Mouse (Mus musculus) macrophage (primary cell): Measurements from ENCODE around the gene Vipr1. TPM values are rescaled to one million over a fixed set of nuclear protein-coding genes. Genes with fewer than 3 reads are reported as not detected.
"Not testable (repeated sequence)": the region's sequence is repeated elsewhere in the genome, so short reads cannot be mapped to it uniquely, and the experiment has no call there.

Experiments
- H3K27ac ChIP-seq: fragments of 350-480 bp; formaldehyde crosslinking; 2 replicates; pipeline ENCODE4 v1.9.0; 2021
- H3K36me3 ChIP-seq: fragments of 350-480 bp; formaldehyde crosslinking; 2 replicates; pipeline ENCODE4 v1.9.0; 2021; ENCODE audit errors: inconsistent target
- H3K4me3 ChIP-seq: fragments of 350-480 bp; formaldehyde crosslinking; 2 replicates; pipeline ENCODE4 v1.9.0; 2021; ENCODE audit errors: inconsistent target
- H3K79me2 ChIP-seq: fragments of 350-480 bp; formaldehyde crosslinking; 2 replicates; pipeline ENCODE4 v1.9.0; 2021; ENCODE audit errors: inconsistent target
- WGBS: methylation state at CpG from one replicate; pipeline ENCODE4 v1.1.7; 2026; ENCODE audit warnings: inconsistent platforms; ENCODE audit not compliant: missing documents; 5-methylcytosine and 5-hydroxymethylcytosine counted together
- polyA plus RNA-seq: library from polyadenylated mRNA; stranded (reverse); fragments of 250-400 nt; gene quantifications from 3 replicates; pipeline ENCODE4 v1.2.4, GENCODE M21; 2018; ENCODE audit warnings: inconsistent platforms
- total RNA-seq, 78 experiments: library from RNA; depleted of rRNA; stranded (reverse); fragments of 250-400 nt; gene quantifications; 1 replicate in 9 of 78; 2 replicates in 24 of 78; 3 replicates in 43 of 78; 4 replicates in 2 of 78; pipeline ENCODE4 v1.2.4; 2018; ENCODE audit warnings: inconsistent platforms in 56 of 78

Gene Vipr1
- 1 to 10 TPM in 13 of 26 experiments, under 1 TPM in 12, not detected in 1; 0.25 to 3.1 (median 1.0) TPM for total RNA-seq (2018; cell fraction: chromatin; rRNA removed)
- total RNA-seq (2018; cell fraction: cytosol; rRNA removed): 1 to 10 TPM in 10 of 26 experiments, under 1 TPM in 16; 0.19 to 1.9 (median 0.77) TPM
- 1 to 10 TPM in 13 of 26 experiments, under 1 TPM in 13; 0.38 to 5.1 (median 1.0) TPM for total RNA-seq (2018; cell fraction: nucleus; rRNA removed)
- 0.27 to 2.1 TPM (median 1.1 TPM) in 3 replicates for polyA plus RNA-seq

DNA sequence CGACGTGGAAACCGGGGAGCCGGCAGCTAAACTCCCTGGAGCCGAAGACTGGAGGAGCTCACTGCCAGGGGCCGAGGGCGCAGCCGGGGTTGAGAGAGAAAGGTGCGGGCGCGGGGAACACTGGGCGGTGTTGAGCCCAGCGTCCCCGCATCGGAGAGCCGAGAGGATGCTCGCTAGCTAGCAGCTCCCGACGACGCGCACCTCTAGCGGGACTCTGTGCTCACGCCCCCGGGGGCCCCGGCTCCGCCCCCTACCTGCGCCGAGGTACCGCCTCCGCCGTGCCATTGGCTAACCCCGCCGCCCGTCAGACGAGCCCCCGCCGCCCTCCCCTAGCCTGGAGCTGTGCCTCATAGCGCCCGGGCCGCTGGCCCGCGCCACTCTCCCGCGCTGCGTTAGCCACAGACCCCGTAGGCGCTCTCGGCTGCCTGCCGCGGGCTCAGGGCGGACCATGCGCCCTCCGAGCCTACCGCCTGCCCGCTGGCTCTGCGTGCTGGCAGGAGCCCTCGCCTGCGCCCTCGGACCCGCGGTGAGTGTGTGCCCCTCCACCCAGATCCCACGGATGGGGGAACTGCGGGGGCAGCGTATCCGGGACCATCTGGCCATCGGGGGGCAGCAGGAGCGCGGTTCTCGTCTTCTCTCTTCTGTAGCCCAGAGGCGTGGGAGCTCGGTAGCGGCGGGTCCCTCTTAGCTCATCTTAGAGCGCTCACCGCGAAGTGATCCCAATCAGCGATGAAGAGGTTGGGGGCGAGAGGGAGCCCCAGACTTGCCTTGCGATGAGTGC, at the start of gene Vipr1:
Gene Vipr1, plus strand, starts transcription at position 316 of the 781 bp plus-strand sequence.
- Histone ChIP-seq H3K27ac (no peak within 1 kb of the TSS), H3K4me3 (peak within 1 kb of the TSS; percentile 7; the same call in 1 of the 2 replicates), H3K36me3 (no peaks in the 10 kb centered on the region), H3K79me2 (no peaks in the 10 kb centered on the region)
- WGBS: 2% methylated on average over 56 of the region's 79 CpGs

DNA sequence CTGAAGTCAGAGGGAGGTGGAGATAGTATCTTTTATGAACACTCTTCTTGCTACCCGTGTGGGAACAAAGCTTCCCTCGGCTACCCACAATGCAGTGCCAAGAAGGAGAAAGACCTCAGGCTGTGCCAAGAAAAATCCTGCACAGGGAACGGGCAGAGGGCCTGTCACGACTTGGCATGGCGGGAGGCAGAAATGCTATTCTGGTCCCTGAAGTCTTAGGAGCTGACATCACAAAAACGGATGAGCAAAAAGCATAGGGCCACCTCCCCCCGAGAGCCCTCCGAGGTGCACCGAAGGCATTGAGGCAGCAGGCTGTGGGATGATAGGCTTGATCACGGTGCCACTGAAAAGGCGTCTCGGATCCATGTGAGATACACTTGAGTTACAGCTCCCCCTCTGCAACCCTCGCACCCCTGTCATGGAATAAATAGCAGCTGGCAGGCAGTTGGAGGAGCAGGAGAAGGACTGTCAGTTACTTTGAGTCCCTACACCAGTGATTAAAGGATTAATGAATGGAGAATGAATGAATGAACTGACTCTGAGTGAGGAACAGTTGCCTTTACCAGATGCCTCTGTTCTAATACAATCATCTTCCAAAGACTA, 49.5 kb upstream of the Vipr1 start:
- Histone ChIP-seq H3K4me3 (no peak overlapping the region), H3K79me2 (no peaks in the 10 kb centered on the region), H3K36me3 (no peaks in the 10 kb centered on the region), H3K27ac (peak overlapping the region; percentile 91)
- 87% methylated on average over 13 of the region's 13 CpGs for WGBS

DNA sequence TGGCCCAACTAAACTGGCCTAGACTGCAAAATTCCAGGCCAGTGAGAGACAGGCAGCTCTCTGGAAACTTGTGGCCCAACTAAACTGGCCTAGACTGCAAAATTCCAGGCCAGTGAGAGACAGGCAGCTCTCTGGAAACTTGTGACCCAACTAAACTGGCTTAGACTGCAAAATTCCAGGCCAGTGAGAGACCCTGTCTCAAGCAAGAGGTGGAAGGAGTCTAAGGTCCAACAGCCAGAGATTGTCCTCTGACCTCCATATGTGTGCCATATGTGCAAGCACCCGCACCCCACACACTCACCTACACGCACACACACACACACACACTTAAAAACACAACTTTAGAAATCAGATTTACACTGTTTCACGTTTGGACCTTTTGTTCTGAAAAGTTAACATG, 48.7 kb upstream of the Vipr1 start:
- WGBS: 93% methylated on average over 3 of the region's 3 CpGs
- H3K27ac ChIP-seq: 0 out of 2 replicates have a peak overlapping the region, but pooled peaks have one; percentile 91
- not testable (repeated sequence) for H3K4me3 ChIP-seq, H3K79me2 ChIP-seq, H3K36me3 ChIP-seq

DNA sequence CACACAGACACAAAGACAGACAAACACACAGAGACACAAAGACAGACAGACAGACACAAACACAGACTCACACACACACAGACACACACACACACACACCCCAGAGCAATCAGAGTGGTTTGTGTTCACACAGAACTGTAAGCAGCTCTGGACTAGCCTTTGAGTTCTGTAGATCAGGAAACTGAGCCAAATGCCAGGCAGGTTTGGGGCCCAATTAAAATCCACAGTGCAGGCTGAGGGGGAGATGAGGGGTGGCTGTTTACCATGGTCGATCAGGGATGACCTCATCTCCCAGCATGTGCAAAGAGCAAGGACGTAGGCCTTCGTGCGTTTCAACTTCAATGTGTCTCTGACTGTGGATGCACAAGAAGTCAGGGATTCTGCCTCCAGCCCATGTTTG, 47.7 kb upstream of the Vipr1 start:
- no peaks in the 10 kb centered on the region for H3K36me3 ChIP-seq
- no peaks in the 10 kb centered on the region for H3K79me2 ChIP-seq
- 98% methylated on average over 4 of the region's 4 CpGs for WGBS
- no peak overlapping the region for H3K27ac ChIP-seq
- no peak overlapping the region for H3K4me3 ChIP-seq

DNA sequence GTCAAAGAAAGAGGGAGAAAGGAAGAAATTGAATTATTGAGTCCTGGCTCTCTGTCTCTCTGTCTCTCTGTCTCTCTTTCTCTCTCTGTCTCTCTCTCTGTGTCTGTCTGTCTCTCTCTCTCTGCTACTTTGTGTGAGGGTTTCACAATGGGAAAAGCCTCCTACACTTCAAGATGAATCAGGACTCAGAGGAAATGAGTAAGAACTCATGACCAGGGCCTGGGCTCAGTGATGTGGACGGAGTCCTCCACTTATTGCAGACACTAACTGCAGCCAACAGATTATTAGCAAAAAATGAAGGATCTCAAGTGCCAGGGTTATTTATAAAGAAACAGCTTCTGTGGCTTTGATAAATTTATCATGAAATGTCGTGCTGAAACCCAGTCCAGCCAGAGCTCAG, 44.4 kb upstream of the Vipr1 start:
- 17% methylated on average over 2 of the region's 2 CpGs for WGBS
- Histone ChIP-seq H3K4me3 (no peak overlapping the region), H3K79me2 (no peaks in the 10 kb centered on the region), H3K27ac (peak overlapping the region; percentile 98), H3K36me3 (no peaks in the 10 kb centered on the region)

DNA sequence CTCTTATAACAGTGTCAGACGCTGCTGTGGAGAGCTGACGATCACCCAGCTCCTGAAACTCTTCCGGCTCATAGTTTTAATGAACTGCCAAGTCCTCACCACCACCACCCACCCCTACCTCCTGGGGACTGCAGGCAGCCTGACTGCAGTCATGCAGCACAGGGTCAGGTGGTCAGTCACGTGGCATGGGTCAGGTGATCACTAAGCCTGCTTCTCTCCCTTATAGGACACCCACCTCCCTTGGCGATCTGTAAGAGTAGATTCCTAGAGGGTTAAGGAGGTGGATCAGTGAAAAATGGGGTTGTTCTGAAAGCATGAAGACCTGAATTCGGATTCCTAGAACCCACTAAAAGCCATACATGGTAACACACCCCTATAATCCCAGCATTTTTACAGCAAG, 43.0 kb upstream of the Vipr1 start:
- Histone ChIP-seq H3K36me3 (no peaks in the 10 kb centered on the region), H3K79me2 (no peaks in the 10 kb centered on the region), H3K27ac (peak overlapping the region; percentile 98), H3K4me3 (no peak overlapping the region)
- 88% methylated on average over 6 of the region's 6 CpGs for WGBS

DNA sequence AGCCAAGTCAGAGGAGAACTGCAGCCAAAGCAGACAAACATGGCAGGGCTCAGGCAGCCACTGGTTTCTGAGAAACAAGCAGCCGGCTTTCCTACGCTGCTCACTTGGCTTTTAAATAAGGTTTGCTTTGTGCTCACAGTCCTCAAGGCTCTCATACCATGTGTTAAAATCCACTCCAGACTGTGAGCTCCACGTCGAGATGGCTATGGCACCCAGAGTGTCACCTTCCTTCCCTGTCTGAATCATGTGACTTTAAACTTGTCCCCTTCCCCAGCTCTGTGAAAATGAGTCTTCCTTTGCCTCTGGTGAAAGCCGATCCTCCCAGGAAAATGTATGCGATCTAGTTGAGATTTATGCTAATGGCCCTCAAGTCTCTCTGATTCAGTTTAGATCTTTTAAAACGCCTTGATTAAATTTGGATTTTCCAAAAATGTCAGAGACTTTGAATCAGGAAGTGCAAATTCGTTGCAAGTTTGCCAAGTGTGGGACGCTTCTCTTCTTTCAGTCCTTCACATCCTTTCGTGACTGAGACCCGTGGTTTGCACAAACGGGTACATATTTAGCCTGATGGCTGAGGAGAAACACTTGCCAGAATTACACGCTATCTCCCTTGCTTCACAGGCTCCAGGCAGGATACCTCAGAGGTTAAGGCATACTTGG, 42.2 kb upstream of the Vipr1 start:
- Histone ChIP-seq H3K79me2 (no peaks in the 10 kb centered on the region), H3K36me3 (no peaks in the 10 kb centered on the region), H3K4me3 (no peak overlapping the region), H3K27ac (peak overlapping the region; percentile 98)
- 49% methylated on average over 13 of the region's 13 CpGs for WGBS

DNA sequence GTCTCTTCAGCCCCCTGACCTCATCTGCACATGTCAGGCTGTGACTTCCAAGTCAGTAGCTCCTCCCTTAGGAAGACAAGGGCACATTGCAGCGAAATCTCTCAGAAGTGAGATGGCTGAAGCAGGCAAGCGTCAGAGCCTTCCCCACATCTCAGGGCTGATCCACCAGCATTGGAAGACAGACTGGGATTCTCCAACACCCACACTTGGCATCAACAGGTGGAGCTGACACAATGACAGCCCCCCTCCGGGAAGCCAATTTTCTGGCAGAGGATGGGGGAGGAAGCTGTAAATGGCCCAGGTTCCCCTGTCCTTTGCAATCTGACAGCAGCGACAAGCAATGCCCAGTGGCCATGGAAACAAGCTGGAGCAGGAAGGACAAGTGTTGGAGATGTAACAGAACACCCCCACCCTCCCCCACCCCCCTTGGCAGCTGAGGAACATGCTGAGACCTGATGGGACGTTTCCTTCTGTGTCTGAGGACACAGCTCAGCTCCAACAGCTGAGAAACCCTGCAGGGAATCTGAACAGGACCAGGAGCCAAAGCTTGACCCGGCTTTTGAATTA, 41.6 kb upstream of the Vipr1 start:
- no peak overlapping the region for H3K4me3 ChIP-seq
- H3K36me3 ChIP-seq: no peaks in the 10 kb centered on the region
- H3K79me2 ChIP-seq: no peaks in the 10 kb centered on the region
- peak overlapping the region; percentile 98 for H3K27ac ChIP-seq
- 44% methylated on average over 6 of the region's 6 CpGs for WGBS

DNA sequence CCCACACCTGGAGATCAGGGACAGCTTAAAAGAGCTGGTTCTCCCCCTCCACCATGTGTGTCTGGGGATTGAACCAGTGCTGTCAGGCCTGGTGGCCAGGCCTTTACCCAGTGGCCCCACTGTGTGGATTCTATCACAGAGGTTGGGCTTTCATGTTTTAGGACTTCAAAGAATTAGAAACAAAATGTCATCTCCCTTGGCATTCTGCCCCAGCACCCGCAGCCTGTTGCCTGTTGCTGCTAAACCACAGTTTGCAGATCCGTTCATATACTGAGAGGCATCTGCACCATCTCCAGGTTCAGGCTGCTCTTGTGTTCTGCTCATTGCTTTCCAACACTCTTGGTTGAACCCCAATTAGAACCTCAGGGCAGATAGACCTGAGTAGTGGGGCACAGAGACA, 40.1 kb upstream of the Vipr1 start:
- 57% methylated on average over 2 of the region's 2 CpGs for WGBS

DNA sequence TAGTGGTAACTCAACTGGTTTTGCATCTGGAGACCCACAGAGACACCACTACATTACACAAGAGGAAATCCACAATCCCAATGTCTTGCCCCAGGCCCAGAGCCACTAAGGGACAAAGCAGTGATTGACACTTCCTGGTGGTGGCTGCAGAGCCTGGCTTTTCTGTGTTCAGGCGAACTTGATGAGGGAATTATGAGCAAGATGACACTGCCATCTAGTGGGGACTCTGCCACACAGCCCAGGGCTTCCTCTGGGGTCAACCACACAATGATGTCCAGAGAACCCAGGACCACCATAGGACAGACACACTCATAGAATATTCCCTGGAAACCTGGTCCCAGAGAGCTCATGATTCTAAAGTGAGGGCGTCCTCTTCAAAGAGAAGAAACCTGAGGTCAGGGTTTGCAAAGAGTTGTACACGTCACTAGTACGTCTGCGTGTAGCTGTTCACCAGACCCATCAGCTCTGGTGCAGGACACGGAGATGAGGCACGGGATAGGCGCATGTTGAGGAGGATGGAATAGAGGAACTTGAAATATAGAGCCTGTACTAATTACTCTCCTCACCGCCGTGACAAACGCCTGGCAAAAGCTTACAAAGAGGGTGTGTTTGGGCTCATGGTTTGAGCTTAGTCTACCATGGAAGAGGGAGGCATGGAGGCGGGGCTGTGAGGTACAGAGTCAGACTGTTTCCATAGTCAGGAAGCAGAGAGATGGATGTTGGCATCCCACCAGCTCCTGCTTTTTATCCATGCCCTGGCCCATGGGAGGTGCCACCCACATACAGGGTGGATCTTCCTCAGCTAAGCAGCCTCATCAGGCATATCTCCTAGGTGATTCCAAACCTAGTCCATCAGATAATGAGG, 36.9 kb upstream of the Vipr1 start:
- WGBS: 62% methylated on average over 12 of the region's 12 CpGs
- Histone ChIP-seq H3K36me3 (no peaks in the 10 kb centered on the region), H3K4me3 (no peak overlapping the region), H3K27ac (no peak overlapping the region), H3K79me2 (no peaks in the 10 kb centered on the region)

More for the DNA sequence above, 40.1 kb upstream of the Vipr1 start:
- Histone ChIP-seq H3K36me3 (no peaks in the 10 kb centered on the region), H3K79me2 (no peaks in the 10 kb centered on the region), H3K4me3 (no peak overlapping the region), H3K27ac (no peak overlapping the region)

DNA sequence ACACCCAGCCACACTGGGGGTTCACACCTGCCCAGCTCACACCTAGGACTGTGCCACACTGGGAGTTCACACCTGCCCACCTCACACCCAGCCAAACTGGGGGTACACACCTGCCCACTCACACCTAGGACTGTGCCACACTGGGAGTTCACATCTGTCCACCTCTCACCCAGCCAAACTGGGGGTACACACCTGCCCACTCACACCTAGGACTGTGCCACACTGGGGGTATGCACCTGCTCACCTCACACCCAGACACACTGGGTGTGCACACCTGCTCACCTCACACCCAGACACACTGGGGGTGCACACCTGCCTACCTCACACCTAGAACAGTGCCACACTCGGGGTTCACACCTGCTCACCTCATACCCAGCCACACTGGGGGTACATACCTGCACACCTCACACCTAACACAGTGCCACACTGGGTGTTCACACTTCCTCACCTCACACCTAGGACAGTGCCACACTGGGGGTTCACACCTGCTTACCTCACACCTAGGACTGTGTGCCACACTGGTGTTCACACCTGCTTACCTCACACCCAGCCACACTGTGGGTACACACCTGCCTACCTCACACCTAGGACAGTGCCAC, 35.9 kb upstream of the Vipr1 start:
- Histone ChIP-seq H3K79me2 (no peaks in the 10 kb centered on the region), H3K4me3 (no peak overlapping the region), H3K36me3 (no peaks in the 10 kb centered on the region), H3K27ac (no peak overlapping the region)
- WGBS: 80% methylated on average over 1 of the region's 1 CpGs

DNA sequence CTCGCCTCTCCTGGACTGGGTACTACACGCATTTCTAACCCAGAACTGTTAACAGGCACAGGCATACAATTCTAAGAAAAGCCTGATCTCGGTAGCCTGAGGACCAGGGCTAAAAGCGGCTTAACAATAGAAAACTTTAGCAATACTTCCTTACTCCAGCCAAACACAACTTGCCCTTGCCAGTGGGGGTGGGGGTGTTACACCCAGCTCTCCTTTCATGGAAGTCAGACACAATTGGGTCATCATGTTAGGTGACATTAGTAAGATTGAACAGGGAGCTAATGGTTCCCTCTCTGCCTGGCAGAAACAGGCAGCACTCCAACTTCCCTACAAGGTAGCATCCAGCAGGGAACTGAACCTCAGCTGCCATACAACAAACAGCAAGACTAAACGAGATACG, 33.1 kb upstream of the Vipr1 start:
- no peaks in the 10 kb centered on the region for H3K36me3 ChIP-seq
- no peak overlapping the region for H3K27ac ChIP-seq
- no peak overlapping the region for H3K4me3 ChIP-seq
- 44% methylated on average over 6 of the region's 6 CpGs for WGBS
- no peaks in the 10 kb centered on the region for H3K79me2 ChIP-seq

DNA sequence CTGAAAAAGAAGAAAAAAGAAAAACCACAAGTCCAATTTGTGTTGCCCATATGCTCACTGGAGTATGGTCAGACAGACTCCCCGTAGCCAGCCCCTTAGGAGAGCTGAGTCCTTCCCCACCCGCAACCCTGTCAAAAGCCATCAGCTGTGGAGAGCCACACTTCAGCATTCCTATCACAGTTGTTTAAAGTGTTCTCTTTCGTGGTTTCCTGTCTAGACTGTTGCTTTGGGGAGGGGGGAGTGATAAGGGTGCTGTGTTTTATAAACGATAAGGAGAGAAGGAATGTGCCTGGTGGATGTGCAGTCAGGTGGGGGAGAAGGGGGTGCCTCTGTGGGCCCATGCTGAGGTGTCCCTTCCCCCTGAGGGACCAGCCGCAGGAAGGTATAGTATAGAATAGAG, 29.3 kb upstream of the Vipr1 start:
- WGBS: 18% methylated on average over 4 of the region's 5 CpGs
- Histone ChIP-seq H3K36me3 (no peaks in the 10 kb centered on the region), H3K27ac (no peak overlapping the region), H3K4me3 (no peak overlapping the region), H3K79me2 (no peaks in the 10 kb centered on the region)
